Mouse (Mus musculus): ENCODE data around the gene Amotl2. TPM values are rescaled to one million over a fixed set of nuclear protein-coding genes. Genes with fewer than 3 reads are reported as not detected.

The Amotl2 gene
- polyA plus RNA-seq, 1 experiment: 7.2 TPM

DNA sequence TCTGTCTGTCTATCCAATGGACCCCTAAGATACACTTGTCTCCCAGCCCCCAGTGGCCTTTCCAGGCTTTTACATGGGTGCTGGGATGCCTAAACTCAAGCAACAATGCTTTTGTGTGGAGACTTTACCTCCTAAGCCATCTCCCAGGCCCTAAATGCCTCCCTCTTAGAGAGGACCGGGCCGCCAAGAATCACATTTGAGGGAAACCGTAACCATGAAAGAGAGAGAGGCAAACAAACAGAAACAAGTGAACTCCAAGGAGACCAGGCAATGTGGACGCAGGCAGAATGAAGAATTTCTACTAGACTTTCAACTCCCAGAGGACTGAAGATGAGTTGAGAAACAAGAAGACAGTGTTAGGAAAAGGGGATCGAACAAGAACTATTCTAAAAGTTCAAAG lies 6.0 kb upstream of the Amotl2 start:
- Histone ChIP-seq H3K36me3 (ENCODE audit: control insufficient read depth, insufficient read depth, low read length) (no peaks in the 10 kb centered on the region), H3K27ac (ENCODE audit: control insufficient read depth, insufficient read depth, low read length) (no peak overlapping the region), H3K27me3 (ENCODE audit: control insufficient read depth, insufficient read depth, low read length) (no peaks in the 10 kb centered on the region; the same call in 1 of the 2 replicates), H3K4me3 (ENCODE audit: control insufficient read depth, insufficient read depth, low read length) (no peak overlapping the region), H3K4me1 (replicated peaks; ENCODE audit: control insufficient read depth, insufficient read depth, low read length) (no peaks in the 10 kb centered on the region)
- TF ChIP-seq CTCF (IDR thresholded peaks at IDR 0.05; ENCODE audit: borderline replicate concordance, control insufficient read depth, extremely low read depth, insufficient read depth, low read length, poor library complexity): no peak
- no peak for TF ChIP-seq POLR2A (IDR thresholded peaks at IDR 0.05; ENCODE audit: control insufficient read depth, extremely low read depth, insufficient read depth, low read length, poor library complexity)
- no peak for DNase-seq
- 92% methylated on average over 5 of the region's 5 CpGs for WGBS

DNA sequence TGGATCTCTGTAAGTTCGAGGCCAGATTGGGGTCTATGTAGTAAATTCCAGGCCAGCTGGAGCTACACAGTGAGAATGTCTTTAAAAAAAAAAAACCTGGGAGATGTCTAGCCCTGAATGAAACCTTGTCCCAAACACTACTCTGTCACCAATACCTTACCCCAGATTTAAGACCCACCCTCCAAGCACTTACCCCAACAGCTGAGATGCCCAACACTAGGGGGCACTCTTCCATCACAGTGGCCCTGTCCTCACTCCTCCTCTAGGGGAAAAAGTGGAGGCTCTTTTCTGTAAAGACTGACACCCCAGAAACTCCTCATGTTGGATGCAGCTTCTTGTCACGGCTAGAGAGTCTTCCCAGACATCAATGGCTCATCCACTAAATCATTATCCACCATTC lies 2.7 kb upstream of the Amotl2 start:
- Histone ChIP-seq H3K4me3 (ENCODE audit: control insufficient read depth, insufficient read depth, low read length) (no peak overlapping the region), H3K36me3 (ENCODE audit: control insufficient read depth, insufficient read depth, low read length) (no peaks in the 10 kb centered on the region), H3K4me1 (replicated peaks; ENCODE audit: control insufficient read depth, insufficient read depth, low read length) (no peaks in the 10 kb centered on the region), H3K27me3 (ENCODE audit: control insufficient read depth, insufficient read depth, low read length) (peaks cover 9% of the 10 kb centered on the region; the same call in 1 of the 2 replicates), H3K27ac (ENCODE audit: control insufficient read depth, insufficient read depth, low read length) (no peak overlapping the region)
- 62% methylated on average over 2 of the region's 2 CpGs for WGBS
- TF ChIP-seq CTCF (IDR thresholded peaks at IDR 0.05; ENCODE audit: borderline replicate concordance, control insufficient read depth, extremely low read depth, insufficient read depth, low read length, poor library complexity) (no peak), POLR2A (IDR thresholded peaks at IDR 0.05; ENCODE audit: control insufficient read depth, extremely low read depth, insufficient read depth, low read length, poor library complexity) (no peak)
- no peak for DNase-seq

DNA sequence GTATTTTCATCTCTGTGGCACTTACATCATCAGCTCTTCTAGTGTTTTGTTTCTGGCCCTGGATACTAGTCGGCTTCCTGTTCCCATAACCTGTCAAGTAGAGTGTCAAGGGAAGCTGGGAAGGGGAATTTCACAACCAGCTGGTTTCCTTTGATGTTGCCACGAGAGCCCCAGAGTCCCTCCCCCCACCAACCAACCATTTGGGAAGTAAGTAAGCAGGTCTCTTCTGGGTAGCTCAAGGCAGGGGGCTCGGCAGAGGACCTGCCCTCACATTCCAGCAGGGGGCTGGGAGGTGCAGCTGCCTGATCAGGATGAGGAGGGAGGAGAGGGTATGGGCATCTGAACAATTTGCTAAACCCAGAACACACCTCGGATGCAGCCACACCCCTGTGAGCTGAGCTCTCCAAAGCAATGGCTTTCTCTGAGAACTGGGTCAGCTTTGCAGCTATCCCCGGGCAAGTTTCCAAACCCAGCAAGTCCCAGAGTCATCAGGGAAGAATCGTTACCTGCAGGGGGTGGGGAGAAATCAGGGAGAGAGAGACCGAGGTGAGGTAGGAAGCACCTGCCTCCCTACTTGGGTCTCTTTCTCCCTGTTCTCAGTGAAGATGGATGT lies 1.5 kb upstream of the Amotl2 start:
- no peak overlapping the region for H3K27ac ChIP-seq (ENCODE audit: control insufficient read depth, insufficient read depth, low read length)
- H3K27me3 ChIP-seq (ENCODE audit: control insufficient read depth, insufficient read depth, low read length): peaks cover 9% of the 10 kb centered on the region; the same call in 1 of the 2 replicates
- H3K36me3 ChIP-seq (ENCODE audit: control insufficient read depth, insufficient read depth, low read length): no peaks in the 10 kb centered on the region
- H3K4me3 ChIP-seq (ENCODE audit: control insufficient read depth, insufficient read depth, low read length): no peak overlapping the region
- DNase-seq: no peak
- H3K4me1 ChIP-seq (replicated peaks; ENCODE audit: control insufficient read depth, insufficient read depth, low read length): no peaks in the 10 kb centered on the region
- WGBS: 31% methylated on average over 7 of the region's 7 CpGs
- no peak for TF ChIP-seq CTCF (IDR thresholded peaks at IDR 0.05; ENCODE audit: borderline replicate concordance, control insufficient read depth, extremely low read depth, insufficient read depth, low read length, poor library complexity)
- TF ChIP-seq POLR2A (IDR thresholded peaks at IDR 0.05; ENCODE audit: control insufficient read depth, extremely low read depth, insufficient read depth, low read length, poor library complexity): no peak

DNA sequence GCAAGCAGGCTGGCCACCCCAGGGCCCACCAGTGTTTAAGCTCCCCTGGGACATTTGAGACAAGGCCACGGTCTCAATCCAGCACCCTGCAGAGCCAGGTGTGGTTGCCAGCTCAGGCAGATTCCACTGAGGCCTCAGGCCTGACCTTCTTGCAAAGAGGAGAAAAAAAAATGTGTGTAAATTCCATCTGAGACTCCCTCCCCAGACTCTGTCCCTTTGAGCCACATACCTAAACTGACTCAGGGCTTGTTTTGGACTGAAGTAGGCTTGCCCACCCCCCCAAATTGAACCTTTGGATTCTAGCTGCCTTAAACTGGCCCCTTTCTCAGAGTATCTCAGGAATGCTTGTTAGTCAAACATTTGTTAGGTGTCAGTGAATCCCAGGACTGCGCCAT lies 969 bp upstream of the Amotl2 start:
- Histone ChIP-seq H3K27me3 (ENCODE audit: control insufficient read depth, insufficient read depth, low read length) (peaks cover 9% of the 10 kb centered on the region; the same call in 1 of the 2 replicates), H3K4me1 (replicated peaks; ENCODE audit: control insufficient read depth, insufficient read depth, low read length) (no peaks in the 10 kb centered on the region), H3K36me3 (ENCODE audit: control insufficient read depth, insufficient read depth, low read length) (no peaks in the 10 kb centered on the region), H3K4me3 (ENCODE audit: control insufficient read depth, insufficient read depth, low read length) (no peak overlapping the region), H3K27ac (ENCODE audit: control insufficient read depth, insufficient read depth, low read length) (no peak overlapping the region)
- TF ChIP-seq POLR2A (IDR thresholded peaks at IDR 0.05; ENCODE audit: control insufficient read depth, extremely low read depth, insufficient read depth, low read length, poor library complexity) (no peak), CTCF (IDR thresholded peaks at IDR 0.05; ENCODE audit: borderline replicate concordance, control insufficient read depth, extremely low read depth, insufficient read depth, low read length, poor library complexity) (no peak)
- WGBS: 88% methylated on average over 2 of the region's 2 CpGs
- no peak for DNase-seq

DNA sequence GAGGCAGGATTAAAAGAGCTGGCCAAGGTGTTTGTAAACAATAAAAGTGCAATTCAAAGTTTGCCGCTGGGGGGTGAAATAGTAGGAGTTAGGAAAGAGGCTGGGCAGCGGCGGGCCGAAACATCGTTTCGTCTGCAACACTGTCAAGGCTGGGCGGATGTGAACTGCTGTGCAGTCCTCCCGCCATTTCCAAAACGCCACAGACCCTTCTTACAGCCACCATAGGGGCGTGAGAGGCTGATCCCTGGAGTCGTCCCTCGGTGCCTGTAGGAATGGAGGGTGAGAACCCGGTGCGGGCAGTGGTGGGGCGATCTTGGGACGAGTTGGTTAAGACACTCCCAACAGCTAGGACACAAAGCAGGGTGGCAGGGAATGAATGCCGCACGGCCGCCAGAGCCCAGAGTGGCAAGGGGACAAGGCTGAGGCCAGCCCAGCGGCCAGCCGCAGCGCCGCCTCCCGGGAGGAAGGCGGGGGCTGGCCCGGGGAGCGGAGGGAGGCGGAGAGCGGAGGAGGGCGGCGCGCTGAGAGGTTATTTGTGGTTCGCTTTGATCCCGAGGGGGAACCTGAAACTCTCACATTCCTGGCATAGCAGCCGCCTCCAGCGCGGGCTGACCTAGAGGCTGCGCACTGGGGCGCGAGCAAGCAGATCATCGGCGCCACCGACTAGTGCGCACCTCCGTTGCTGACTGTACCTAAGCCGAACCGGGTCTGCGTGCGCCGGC lies 853 bp downstream of the Amotl2 start:
- Histone ChIP-seq H3K4me3 (ENCODE audit: control insufficient read depth, insufficient read depth, low read length) (peak overlapping the region; percentile 34), H3K4me1 (replicated peaks; ENCODE audit: control insufficient read depth, insufficient read depth, low read length) (no peaks in the 10 kb centered on the region), H3K27me3 (ENCODE audit: control insufficient read depth, insufficient read depth, low read length) (peaks cover 9% of the 10 kb centered on the region; the same call in 1 of the 2 replicates), H3K36me3 (ENCODE audit: control insufficient read depth, insufficient read depth, low read length) (no peaks in the 10 kb centered on the region), H3K27ac (ENCODE audit: control insufficient read depth, insufficient read depth, low read length) (no peak overlapping the region)
- WGBS: 2% methylated on average over 50 of the region's 50 CpGs
- DNase-seq: peak; percentile 9
- TF ChIP-seq POLR2A (IDR thresholded peaks at IDR 0.05; ENCODE audit: control insufficient read depth, extremely low read depth, insufficient read depth, low read length, poor library complexity): no peak

DNA sequence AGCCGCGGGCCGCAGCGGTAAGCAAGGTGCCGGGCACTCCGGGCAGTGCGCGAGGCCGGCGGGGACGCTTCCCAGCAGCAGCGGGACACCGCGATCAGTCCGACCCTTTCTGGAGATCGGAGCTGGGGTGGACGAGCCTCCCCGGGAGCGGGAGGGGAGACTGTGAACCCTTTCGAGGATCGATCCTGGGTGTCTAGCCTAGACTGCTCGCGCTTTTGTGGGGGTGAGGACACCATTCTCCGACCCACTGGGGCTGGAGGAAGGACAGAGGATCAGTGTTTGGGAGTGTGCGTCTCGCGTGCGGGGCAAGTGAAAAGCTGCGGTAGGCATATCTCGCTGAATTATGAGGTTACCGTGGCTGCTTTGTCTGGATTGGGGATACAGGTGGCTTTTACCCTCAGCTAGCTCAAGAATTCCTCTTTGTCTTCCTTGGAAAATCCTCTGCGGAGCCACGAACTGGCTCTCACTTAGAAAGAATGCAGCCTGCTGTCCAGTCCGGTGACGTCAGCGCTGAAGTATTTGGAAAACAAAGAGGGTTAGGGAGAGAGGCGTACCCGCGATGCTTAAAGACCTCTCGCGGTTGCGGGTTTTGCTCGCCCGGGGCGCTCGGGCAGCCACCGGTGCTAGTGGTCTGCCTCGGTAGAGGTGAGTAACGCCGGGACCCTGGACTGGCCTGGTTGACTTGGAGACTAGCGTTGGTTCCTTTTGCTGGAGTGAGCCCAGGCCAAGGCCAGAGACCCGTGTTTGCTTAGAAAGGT lies 1.6 kb downstream of the Amotl2 start:
- 2% methylated on average over 52 of the region's 52 CpGs for WGBS
- Histone ChIP-seq H3K27me3 (ENCODE audit: control insufficient read depth, insufficient read depth, low read length) (peaks cover 9% of the 10 kb centered on the region; the same call in 1 of the 2 replicates), H3K27ac (ENCODE audit: control insufficient read depth, insufficient read depth, low read length) (peak overlapping the region; percentile 29; the same call in 1 of the 2 replicates), H3K4me1 (replicated peaks; ENCODE audit: control insufficient read depth, insufficient read depth, low read length) (no peaks in the 10 kb centered on the region), H3K36me3 (ENCODE audit: control insufficient read depth, insufficient read depth, low read length) (no peaks in the 10 kb centered on the region), H3K4me3 (ENCODE audit: control insufficient read depth, insufficient read depth, low read length) (peak overlapping the region; percentile 34)
- TF ChIP-seq CTCF (IDR thresholded peaks at IDR 0.05; ENCODE audit: borderline replicate concordance, control insufficient read depth, extremely low read depth, insufficient read depth, low read length, poor library complexity): no peak
- TF ChIP-seq POLR2A (IDR thresholded peaks at IDR 0.05; ENCODE audit: control insufficient read depth, extremely low read depth, insufficient read depth, low read length, poor library complexity): no peak
- no peak for DNase-seq
